Mouse (Mus musculus) liver, embryonic 14.5 days (tissue): ENCODE measurements around the gene Rhox13. TPM values are rescaled to one million over a fixed set of nuclear protein-coding genes. Genes with fewer than 3 reads are reported as not detected.

Experiments used
- ATAC-seq: fragments of 200-750 bp; cut with Nextera tagmentation; 2 replicates; pipeline ENCODE4 v1.8.0; 2017; ENCODE audit warnings: moderate number of reproducible peaks, mild to moderate bottlenecking, moderate library complexity; ENCODE audit not compliant: insufficient read depth
- DNase-seq, 3 experiments: peaks; one replicate each; pipeline ENCODE4 v3.0.0-alpha.2; 2012 to 2013; ENCODE audit warnings: low read depth in 3 of 3, low spot score in 3 of 3
- H3K27ac ChIP-seq: fragments of 300-500 bp; sonication (generic); 2 replicates; pipeline ENCODE4 v1.5.1; 2014; ENCODE audit warnings: moderate library complexity, mild to moderate bottlenecking, control low read depth, inconsistent platforms
- H3K27me3 ChIP-seq: fragments of 300-500 bp; sonication (generic); 2 replicates; pipeline ENCODE4 v1.6.1; 2014; ENCODE audit warnings: mild to moderate bottlenecking, low read length, moderate library complexity; ENCODE audit not compliant: control insufficient read depth, insufficient read depth
- H3K36me3 ChIP-seq: fragments of 300-500 bp; sonication (generic); replicated peaks from 2 replicates; pipeline ENCODE4 v1.6.1; 2014; ENCODE audit warnings: low read depth; ENCODE audit not compliant: control insufficient read depth, insufficient read depth
- H3K4me1 ChIP-seq, 2 experiments: fragments of 200-500 bp in 1 of 2; fragments of 300-500 bp in 1 of 2; sonication (generic) in 1 of 2; replicated peaks; 2 replicates each; pipeline ENCODE4 v1.6.1; 2012 to 2014; ENCODE audit warnings: antibody characterized with exemption in 1 of 2, inconsistent platforms in 1 of 2, low read length in 1 of 2; ENCODE audit not compliant: control insufficient read depth in 2 of 2, insufficient read depth in 2 of 2
- H3K4me2 ChIP-seq: fragments of 300-500 bp; sonication (generic); 2 replicates; pipeline ENCODE4 v1.6.1; 2014; ENCODE audit warnings: low read depth, mild to moderate bottlenecking, control low read depth, moderate library complexity
- H3K4me3 ChIP-seq, 2 experiments: fragments of 200-500 bp in 1 of 2; fragments of 300-500 bp in 1 of 2; sonication (generic) in 1 of 2; 2 replicates each; pipeline ENCODE4 v1.5.1; 2012 to 2014; ENCODE audit warnings: low read depth in 2 of 2, low read length in 2 of 2, mild to moderate bottlenecking in 2 of 2, control low read depth in 1 of 2, inconsistent platforms in 1 of 2, moderate library complexity in 1 of 2; ENCODE audit not compliant: insufficient read depth in 1 of 2
- H3K9ac ChIP-seq: fragments of 300-500 bp; sonication (generic); replicated peaks from 2 replicates; pipeline ENCODE4 v1.6.1; 2014; ENCODE audit warnings: mild to moderate bottlenecking, control low read depth, moderate library complexity
- H3K9me3 ChIP-seq: fragments of 300-500 bp; sonication (generic); 2 replicates; pipeline ENCODE4 v1.6.1; 2016; ENCODE audit warnings: low read length, mixed read lengths; ENCODE audit not compliant: control insufficient read depth
- CTCF ChIP-seq: IDR thresholded peaks from 2 replicates; pipeline ENCODE4 v1.5.1; 2016; ENCODE audit warnings: antibody characterized with exemption, low read depth, control low read depth
- EP300 ChIP-seq: IDR thresholded peaks from 2 replicates; pipeline ENCODE4 v1.6.1; 2016; ENCODE audit warnings: antibody characterized with exemption, low read depth
- WGBS: fragments of 180-500 bp; shearing (Covaris S2); extraction: QIAGEN DNeasy Blood & Tissue Kit; methylation state at CpG from one replicate; pipeline ENCODE4 v1.1.7; 2014; ENCODE audit not compliant: insufficient replicate concordance; 5-methylcytosine and 5-hydroxymethylcytosine counted together
- polyA plus RNA-seq, 2 experiments: library from polyadenylated mRNA; depleted of rRNA in 1 of 2; stranded (reverse) in 1 of 2; unstranded in 1 of 2; fragments of >200 nt; fragmentation: Nextera tagmentation in 1 of 2; extraction: Ambion mirVana in 1 of 2; gene quantifications; 2 replicates each; pipeline versions ENCODE4 v1.2.1 to v1.2.3; 2012 to 2014

The Rhox13 gene
- not detected in 2 replicates for polyA plus RNA-seq (2012; rRNA removed)
- polyA plus RNA-seq (2014; fragmentation: Nextera tagmentation; extraction: Ambion mirVana), result not detected in 2 replicates

GRCm38 (mm10) chrX:38120982-38121381 is at the start of gene Rhox13:
Gene Rhox13, plus strand, starts transcription at chrX:38121219.
- Histone ChIP-seq H3K9me3 (no peaks in the 10 kb centered on the region), H3K4me3 (no peak within 1 kb of the TSS), H3K36me3 (no peaks in the 10 kb centered on the region), H3K27me3 (no peaks in the 10 kb centered on the region), H3K4me1 (no peaks in the 10 kb centered on the region), H3K9ac (no peak within 1 kb of the TSS), H3K4me2 (no peak within 1 kb of the TSS), H3K27ac (no peak within 1 kb of the TSS)
- ATAC-seq (no peak), DNase-seq (no peak)
- no peak for TF ChIP-seq CTCF
- no peak for TF ChIP-seq EP300
- 83% methylated on average over 20 of the region's 20 CpGs for WGBS

GRCm38 (mm10) chrX:38084226-38084625 is 36.8 kb upstream of the Rhox13 start:
- ATAC-seq (no peak), DNase-seq (no peak)
- no peak overlapping the region for H3K4me2 ChIP-seq
- WGBS, result 11% methylated on average over 12 of the region's 12 CpGs
- no peak overlapping the region for H3K27ac ChIP-seq
- no peak overlapping the region for H3K4me3 ChIP-seq
- H3K27me3 ChIP-seq, result no peaks in the 10 kb centered on the region
- no peaks in the 10 kb centered on the region for H3K36me3 ChIP-seq
- TF ChIP-seq EP300 (no peak), CTCF (peak; percentile 66)
- no peaks in the 10 kb centered on the region for H3K9me3 ChIP-seq
- H3K9ac ChIP-seq, result no peak overlapping the region
- H3K4me1 ChIP-seq, result no peaks in the 10 kb centered on the region

DNA sequence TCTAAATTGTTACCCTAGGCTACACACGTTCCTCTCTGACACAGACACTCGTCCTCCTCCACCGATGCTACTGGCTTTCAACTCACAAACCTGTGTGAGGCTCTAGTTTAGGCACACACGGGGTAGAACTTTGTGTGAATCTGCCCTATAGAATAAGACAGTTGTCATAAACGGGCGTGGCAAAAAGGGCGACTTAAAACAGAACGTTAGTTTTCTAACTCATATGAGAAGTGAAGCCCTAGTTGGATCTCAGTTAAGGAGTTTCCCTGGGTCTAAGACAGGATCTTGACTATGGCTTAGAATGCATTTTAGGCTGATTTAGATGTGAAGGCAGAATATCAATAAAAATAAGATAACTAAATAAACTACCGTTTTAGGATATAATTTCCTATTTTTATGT is 36.0 kb upstream of the Rhox13 start, which contains the start of gene Rhox11:
TSS of gene Rhox11 (minus strand) at position 101 of the 400 bp plus-strand sequence.
- ATAC-seq (no peak), DNase-seq (no peak)
- 68% methylated on average over 9 of the region's 9 CpGs for WGBS
- no peaks in the 10 kb centered on the region for H3K9me3 ChIP-seq
- no peak within 1 kb of the TSS for H3K4me3 ChIP-seq
- H3K9ac ChIP-seq, result no peak within 1 kb of the TSS
- TF ChIP-seq EP300 (no peak), CTCF (no peak)
- no peaks in the 10 kb centered on the region for H3K27me3 ChIP-seq
- no peak within 1 kb of the TSS for H3K27ac ChIP-seq
- H3K4me2 ChIP-seq, result no peak within 1 kb of the TSS
- H3K36me3 ChIP-seq, result no peaks in the 10 kb centered on the region
- no peaks in the 10 kb centered on the region for H3K4me1 ChIP-seq

- Histone ChIP-seq H3K4me1 (no peaks in the 10 kb centered on the region), H3K27ac (no peak within 1 kb of the TSS), H3K27me3 (no peaks in the 10 kb centered on the region), H3K9ac (no peak within 1 kb of the TSS), H3K4me2 (no peak within 1 kb of the TSS), H3K9me3 (no peaks in the 10 kb centered on the region), H3K36me3 (no peaks in the 10 kb centered on the region), H3K4me3 (no peak within 1 kb of the TSS)
- TF ChIP-seq CTCF (no peak), EP300 (no peak)
- ATAC-seq (no peak), DNase-seq (no peak)
- WGBS, result 51% methylated on average over 4 of the region's 4 CpGs
These were observed 10.2 kb upstream of the Rhox13 start, which contains the start of gene Rhox12 for GRCm38 (mm10) chrX:38110807-38111206. Gene Rhox12, minus strand, starts transcription at chrX:38110907.

DNA sequence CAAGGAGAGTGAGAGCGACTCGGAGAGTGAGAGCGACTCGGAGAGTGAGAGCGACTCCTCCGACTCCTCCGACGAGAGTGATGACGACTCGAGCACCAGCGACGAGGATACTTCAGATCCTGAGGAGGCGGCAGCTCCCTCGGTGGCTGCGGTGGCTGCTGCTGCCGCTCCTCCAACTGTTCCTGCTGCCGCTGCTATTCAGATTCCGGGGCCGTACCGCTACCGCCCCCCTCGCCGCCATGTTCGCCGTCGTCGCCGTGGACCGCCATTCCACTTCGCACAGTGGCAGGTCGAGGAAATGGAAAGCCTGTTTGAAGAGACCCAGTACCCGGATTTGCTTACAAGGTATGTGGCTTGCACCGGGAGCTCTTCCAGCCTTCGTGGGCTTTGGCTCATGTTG is 459 bp downstream of the Rhox13 start:
- Histone ChIP-seq H3K4me2 (no peak overlapping the region), H3K9ac (no peak overlapping the region), H3K4me3 (no peak overlapping the region), H3K36me3 (no peaks in the 10 kb centered on the region), H3K27ac (no peak overlapping the region), H3K27me3 (no peaks in the 10 kb centered on the region), H3K4me1 (no peaks in the 10 kb centered on the region), H3K9me3 (no peaks in the 10 kb centered on the region)
- ATAC-seq, result no peak
- TF ChIP-seq EP300 (no peak), CTCF (no peak)
- no peak for DNase-seq
- 81% methylated on average over 28 of the region's 34 CpGs for WGBS
